Mouse (Mus musculus) embryo, embryonic 10 days (tissue): ENCODE results near the gene Shld2.
"Not testable (repeated sequence)": the region's sequence is repeated elsewhere in the genome, so short reads cannot be mapped to it uniquely, and the experiment has no call there.

Experiments used
- DNase-seq: peaks from one replicate; pipeline ENCODE4 v3.0.0-alpha.2; 2015; ENCODE audit warnings: low spot score

The Shld2 gene

DNA sequence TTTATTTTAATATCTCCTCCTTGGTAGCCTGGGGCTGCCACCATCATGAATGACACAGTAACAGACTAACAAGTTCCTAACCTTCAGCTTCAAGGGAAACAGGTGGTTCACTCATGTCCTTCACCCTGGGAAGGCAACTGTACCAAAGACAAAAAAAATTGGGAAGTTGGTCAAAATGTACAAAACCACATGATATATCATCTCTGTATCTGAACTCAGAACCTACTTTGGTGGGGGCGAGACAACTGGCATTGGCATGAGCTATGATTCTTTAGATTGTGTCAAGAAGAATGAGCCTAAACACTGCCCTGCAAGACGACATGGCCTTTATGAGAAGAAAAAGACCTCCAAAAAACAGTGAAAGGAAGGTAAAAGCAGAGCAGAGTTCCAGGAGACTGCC lies 29.5 kb downstream of the Shld2 start:
- DNase-seq = no peak

DNA sequence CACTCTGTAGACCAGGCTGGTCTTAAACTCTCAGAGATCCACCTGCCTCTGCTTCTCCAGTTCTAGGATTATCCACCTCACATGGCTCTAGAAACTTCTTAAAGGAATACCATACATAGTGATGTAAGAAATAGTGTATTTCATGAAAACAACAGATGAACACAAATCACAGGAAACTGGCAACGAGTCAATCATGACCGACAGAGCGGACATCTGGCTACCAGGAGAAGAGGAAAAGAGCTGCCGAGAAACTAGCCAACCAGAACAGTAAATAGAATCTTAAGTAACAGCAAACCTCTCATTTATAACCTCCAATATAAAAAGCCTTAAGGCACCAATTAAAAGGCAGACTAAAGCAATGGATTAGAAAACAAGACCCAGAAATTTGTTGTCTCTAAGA lies 30.6 kb downstream of the Shld2 start:
- no peak for DNase-seq

DNA sequence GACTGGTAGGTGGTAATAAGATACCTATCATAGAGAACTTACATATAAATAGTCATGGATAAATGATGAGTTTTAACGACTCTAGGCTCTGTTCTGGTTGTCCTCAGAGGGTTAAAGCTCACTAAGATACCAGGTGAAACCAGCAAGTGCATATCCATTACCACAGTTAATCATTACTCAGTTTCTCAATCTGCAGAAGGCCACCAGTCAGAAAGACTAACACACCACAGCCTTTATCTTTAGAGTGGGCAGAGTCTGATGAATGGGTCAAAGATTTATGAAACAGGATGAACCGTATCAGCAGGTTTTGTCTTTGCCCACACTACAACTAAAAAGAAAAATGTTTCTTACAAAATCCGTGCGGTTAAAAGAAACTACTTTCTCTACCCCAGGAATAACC lies 35.1 kb downstream of the Shld2 start:
- no peak for DNase-seq

DNA sequence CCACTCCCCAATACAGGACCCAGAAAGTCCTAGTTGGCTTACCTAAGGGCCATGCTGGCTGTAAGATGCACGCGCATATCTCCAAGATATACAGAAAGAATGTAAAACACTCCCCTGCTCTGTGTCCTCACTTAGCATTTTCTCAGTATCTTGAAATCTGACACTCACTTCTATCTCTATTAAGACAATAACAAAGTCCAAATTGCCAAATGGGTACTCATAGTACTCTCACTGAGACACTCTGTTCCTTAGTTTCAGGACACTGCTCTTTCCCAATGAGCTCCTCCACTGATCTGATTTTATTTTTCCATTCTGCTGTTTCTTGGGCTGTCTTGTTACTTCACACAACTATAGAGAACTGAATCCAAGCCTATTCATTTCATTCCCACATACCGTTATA lies 36.2 kb downstream of the Shld2 start:
- no peak for DNase-seq

DNA sequence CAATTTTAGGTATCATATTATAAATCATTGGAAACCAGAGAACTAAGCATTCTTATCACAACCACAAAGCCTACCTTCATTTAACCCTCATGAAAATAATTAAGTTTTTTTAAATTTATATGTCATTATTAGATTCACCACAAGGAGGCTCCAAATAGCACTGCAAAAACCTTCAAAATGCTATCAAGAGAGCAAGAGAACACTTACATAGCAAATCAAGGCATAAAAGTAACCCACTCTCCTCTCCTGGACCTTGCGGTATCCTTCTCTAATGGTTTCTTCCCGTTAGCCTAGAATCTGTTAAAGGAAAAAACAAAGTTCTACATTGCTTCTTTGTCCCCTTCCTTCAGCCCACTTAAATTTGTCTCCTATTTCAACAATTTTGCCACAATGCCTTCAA lies 37.0 kb downstream of the Shld2 start:
- DNase-seq = no peak

DNA sequence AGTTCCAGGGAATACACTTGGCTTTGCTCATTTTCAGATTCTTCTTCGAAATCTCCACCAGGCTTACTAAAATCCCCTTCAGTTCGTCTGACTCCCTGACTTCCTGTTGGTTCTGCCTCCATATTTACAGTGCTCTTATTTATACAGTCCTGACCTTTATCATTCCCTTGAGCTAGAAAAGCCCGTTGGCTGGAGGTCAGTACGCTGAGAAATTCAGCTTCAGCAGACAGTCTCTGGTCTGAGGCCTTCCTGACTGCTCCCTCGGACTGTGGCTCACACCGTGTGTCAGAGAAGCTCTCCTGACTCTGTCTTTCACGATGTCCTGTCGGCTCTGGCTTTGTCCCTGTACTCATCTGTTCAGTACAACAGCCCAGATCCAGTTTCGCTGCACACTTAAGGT lies 42.2 kb downstream of the Shld2 start:
- DNase-seq = no peak

DNA sequence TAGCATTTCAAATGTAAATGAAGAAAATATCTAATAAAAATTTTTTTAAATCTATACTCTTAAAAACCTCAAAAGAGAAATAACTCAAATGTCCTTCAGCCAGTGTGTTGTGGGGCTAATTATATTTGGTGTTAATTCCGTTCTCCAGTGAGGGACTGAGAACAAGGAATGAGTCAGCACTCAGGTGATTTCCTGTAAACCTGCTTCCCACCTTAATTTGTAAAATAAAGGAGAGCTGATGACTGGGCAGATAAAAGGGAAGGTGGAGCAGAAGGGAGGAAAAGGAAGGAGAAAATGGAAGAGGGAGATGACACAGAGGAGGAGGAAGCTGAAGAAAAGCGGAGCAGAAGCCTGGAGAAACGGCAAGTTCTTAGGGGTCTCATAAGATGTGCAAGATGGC lies 51.8 kb downstream of the Shld2 start:
- not testable (repeated sequence) for DNase-seq

DNA sequence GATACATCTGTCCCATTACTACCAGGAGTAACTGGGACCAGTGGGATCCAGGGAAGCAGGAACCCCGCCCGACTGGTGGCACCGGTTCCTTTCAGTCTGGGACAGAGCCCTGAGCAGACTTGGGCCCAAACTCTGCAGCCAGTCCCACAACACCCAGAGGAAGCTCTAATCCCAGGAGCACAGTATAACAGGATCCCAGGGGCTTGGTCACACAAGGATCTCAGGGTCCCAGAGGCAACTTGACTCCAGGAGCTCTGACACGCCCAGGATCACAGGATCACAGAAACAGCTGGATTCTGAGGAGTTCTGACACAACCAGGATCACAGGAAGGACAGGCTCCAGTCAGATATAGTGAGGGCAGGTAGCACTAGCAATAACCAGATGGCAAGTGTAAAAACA lies 57.0 kb downstream of the Shld2 start:
- no peak for DNase-seq

DNA sequence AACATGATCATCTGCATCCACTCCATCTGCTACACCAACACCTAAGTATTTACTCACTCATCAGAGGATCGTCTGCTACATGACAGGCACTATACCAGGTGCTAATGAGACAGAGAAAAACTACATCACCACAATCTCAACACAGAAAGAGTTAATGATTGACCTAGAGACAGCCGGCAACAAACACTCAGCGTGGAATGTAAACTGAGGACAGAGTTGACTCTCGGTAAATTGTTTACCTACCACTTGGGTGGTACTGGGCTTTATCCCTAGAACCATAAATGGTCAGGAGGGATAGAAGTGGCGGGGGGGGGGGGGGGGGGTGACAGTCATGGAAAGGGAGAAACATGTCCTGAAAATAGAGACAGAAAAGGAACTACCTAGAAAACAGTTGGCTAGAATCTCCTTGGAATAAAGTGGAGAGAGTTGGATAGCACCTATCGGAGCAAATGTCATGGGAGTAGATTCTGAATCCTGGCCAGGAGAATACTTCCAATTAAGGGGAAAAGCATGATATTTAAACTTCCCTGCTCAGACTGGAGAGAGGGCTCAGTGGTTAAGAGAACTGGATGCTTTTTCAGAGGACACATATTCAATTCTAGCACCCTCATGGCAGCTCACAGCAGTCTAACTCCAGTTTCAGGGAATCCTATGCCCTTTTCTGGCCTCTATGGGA lies 57.7 kb downstream of the Shld2 start:
- DNase-seq = no peak

DNA sequence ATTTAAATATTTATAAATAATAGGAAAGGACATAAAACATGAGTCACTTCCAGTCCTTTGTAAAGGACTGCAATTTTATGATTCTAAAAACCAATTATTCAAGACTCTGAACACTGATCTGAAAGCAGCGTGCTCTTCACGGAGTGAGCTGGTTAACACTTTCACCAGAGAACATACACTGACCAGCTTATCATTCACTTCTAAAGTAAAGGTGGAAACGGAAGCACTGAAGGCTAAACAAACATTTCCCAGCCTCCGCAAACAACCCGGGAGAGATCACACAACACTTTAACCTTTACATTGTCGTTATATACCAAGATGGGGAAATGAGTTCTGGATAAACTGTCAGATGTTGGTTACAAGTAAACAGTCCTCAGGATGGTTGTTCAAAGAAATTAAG lies 69.6 kb downstream of the Shld2 start:
- no peak for DNase-seq

DNA sequence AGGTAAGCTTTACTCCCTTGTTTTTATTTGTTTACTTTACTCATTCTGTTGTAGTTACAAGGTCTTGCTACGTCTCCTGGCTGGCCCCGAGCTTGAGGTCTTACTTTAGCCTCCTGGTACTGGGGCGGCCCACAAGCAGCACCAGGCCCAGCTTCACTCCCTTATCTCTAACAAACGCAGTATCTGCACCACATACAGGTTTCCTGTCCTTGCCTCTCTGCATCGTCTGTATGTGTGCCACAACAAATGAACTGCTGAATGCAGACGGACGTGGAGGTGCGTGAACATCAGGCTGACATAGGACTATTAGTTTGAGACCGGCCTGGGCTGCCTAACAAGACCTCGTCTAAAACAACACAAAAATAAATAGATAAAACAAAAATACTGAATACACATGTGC lies 70.0 kb downstream of the Shld2 start:
- no peak for DNase-seq

DNA sequence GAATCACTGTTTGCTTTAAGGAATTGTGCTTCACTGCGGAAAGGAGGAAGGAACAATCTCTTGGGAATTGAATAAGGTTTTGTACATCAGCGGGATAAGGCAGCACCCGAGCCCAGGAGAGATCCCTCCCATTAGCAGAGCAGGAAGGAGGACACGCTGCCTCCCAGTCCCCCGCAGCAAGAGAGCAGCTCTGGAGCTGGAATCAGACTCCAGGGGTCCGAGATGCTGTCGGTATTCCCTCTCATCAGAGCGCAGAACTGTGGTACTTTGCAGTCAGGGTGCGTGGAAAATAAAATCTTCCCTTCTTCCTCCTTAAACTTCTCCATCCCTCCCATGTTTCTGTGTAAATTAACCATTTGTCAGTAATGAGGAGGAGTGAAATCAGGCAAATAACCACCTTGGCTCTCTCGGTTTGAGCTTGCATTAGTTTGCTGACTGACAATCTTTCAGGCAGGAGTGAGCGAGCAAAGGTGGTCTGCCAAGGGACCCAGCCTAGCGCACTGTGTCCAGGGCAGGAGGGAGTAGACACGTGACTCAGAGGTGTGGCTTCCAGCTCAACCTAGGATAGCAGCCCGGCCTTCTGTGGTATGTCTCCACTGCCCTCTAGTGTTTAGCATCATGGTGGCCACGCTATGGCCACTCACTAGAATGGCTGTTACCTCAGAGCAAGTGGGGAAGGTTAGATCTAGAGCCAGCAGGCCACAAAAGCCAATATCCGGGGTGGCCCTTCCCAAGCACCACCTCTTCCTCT lies 75.5 kb downstream of the Shld2 start:
- peak; percentile 94 for DNase-seq

DNA sequence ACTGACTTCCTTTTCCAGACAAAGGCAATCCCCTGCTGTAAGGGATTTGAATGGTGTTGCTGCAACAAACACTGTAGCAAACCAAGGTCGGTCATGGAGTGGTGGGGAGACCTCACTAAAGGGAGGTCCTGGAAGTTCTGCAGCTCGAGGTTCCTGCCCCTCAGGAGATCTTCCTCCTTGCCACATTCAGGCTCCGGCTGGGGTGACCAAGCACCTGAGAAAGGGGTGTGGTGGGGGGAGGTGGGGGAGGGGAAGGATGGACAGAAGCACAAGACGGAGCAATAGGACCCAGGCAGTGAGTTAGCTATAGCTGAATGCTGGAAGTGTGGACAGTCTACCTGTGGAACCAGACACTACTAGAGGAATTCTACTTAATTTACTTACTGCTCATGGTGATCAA lies 76.4 kb downstream of the Shld2 start:
- DNase-seq = no peak

DNA sequence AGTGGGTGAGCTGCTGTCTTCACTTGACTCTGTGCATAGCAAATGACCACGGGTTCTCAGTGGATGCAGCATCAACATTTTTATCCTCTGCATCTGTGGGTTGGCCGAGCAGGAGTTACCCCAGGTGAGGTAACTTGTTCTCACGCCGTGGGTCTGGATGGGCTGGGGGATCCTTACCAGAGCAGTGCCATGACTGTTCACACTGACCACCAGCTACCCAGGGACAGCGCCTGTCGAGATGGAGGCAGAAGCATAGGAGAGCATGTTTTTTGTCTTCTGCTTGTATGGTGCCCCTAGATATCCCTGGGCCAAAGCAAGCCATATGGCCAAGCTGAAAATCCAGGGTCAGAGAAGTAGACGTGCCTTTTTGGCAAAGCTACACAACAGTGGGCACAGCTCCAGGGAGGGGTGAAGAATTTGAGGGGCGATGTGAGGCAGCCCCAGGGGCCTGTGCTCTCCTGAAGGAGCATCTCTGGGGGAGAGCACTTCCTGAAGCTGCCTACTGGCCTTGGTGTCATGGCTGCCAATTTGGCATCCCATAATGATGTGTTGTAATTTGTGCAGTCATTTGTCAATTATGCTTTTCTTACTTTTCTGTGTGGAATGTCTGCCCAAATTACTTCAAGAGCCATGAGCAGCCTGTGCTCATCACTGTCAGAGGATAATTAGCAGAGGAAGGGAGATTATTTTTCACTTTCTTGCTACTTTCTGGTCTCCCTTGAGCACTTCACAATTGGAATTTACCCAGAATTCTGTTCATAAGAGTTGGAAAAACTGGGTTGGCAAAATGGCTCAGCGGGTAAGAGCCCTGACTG lies 77.2 kb downstream of the Shld2 start:
- DNase-seq = no peak

DNA sequence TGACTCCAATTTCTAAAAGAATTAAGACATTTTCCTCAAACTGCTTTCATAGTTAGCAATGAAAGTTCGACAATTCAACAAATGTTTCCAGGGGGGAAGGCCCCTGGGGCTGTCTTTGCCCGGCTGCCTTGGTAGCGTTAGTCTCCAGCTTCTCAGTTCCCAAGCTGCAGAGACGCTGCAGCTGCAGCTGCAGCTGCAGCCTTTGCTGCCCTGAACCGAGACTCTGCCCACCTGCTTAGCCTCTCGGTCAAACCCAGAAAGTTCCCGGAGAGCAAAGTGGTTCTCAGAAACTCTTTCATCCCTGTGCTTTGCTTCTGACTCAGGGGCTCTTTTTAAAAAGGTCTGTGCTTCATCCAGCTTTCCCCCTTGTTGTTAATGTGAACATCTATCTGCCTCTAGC lies 78.0 kb downstream of the Shld2 start:
- DNase-seq = no peak

DNA sequence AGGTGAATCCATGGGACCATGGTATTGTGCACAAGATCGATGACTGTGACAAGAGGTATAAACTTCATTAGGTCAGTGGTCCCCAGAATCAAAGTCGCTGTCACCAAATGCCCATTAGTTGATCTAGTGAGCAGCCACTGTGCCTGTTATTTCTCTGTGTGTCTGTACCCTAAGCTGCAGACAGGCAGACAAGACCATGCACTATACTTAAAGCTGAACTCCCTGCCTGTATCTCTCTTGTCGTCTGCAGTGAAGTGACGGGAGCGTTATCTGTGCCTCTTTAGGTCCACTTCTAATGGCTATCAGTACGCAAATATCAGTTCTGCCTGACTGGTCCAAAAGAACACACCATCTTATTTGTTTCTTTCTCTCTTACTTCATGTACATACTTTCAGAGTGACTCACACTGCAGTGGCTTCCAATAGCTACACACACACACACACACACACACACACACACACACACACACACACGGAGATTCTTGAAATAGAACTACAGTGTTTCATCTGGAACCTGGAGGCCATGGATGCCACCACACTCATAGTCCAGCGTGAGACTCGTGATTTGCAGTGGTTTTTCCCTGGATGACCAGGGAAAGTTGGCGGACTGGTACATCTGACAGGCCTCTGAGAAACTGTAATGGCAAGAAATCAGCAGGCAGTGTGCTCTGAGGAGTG lies 81.3 kb downstream of the Shld2 start:
- DNase-seq = no peak

DNA sequence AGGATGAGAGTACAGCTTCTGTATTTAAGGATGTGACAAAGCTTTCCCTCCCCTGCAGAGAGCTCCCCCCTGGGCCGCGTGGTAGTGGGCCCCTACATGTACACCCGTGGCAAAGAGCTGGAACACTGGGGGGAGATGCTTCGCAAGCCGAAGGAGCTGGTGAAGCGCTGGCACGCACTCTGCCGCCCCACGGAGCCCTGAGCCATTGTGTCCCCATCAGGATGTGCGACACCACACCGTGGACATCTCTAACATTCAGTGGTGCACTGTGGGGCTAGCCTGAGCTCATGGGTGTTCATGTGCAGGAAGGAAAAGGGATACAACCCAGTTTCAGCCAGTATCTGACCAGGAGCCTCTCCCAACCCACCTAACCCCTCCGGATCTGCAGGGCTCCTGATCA lies 82.3 kb downstream of the Shld2 start:
- no peak for DNase-seq

DNA sequence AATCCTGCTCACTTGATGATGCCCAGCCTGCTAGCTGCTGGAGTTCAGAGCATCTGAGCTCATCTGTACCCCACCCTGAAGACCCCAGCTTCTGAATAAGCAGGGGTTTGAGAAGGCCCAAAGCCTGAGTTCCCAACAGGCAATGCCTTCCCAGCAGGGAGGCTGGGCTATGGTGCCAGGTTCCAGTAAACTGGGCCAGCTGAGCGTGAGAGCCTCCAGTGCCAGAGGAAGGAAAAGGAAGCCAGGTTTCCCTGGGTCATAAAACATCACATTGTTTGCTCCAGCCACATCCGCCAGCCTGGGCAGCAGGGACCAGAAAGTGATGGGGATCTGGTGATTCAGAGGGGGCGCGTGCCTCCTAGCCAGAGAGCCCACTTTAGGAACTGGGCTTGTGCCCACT lies 83.7 kb downstream of the Shld2 start:
- DNase-seq = no peak

DNA sequence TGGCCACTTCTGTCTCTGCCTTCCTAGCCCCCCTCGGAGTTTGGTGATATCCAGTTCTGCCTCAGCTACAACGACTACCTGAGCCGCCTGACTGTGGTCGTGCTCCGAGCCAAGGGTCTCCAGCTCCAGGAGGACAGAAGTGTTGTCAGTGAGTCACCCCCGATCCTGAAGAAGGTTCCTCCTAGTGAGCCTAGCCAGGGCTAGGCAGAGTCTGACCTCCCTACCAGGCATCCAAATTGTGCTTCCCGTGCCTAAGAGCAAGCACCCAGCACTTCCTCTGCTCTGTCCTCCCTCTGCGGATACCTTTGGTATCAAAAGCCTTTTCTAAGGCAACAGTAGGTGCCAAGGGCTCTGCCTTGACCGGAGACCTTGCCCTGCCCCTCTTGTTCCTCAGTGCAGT lies 84.3 kb downstream of the Shld2 start:
- DNase-seq = no peak

DNA sequence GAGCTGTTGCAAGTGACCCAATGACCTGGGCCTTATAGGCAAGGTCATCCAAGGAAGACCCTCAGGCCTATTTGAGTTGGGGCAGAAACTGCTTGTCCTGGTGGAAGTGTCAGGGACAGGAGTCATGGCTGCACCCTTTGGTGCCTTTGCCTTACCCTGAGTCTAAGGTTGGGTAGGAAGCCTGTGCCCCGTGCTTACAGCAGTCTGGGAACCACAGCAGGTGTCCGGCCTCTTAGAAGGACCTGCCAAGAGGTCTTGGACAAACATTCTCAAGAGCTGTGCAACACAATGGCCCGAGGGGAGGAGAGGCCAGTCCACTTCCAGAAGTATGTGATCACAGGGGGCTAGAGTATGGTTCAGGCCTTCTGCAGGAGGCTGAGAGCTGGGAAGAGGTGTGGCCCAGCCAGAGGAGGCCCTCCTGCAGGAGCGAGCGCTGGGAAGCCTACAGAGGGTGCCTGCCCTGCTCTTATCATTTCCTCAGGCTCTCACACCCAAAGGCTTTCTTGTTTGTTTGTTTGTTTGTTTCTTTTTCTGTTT lies 86.9 kb downstream of the Shld2 start:
- DNase-seq = no peak

DNA sequence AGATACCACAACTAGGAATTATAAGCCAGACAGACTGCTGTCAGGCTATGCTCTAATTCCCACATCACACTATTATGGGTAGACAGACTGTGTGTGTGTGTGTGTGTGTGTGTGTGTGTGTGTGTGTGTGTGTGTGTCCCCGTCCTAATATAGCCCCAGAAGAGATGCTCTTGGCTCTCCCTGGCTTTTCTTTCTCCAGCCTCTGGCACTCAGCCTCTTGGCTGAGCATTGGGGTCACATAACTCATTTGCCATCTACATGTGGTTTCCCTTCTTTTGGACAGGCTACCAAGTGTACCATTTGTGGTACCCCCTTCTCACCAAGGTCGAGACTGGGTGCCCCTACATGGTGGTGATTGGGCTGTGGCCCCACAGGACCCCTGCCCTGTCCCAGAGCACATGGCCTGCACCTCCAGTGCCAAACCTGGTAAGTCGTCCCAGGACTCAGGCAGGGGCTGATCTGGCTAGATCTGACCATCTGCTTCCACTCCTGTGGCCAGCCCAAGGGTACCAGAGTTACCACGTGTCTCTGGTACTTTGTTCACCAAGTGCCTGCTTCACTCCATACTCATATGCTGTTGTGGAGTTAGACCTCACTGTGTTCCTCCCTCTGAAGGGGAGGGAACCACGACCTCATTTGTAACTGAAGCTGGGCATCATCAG lies 88.7 kb downstream of the Shld2 start:
- DNase-seq = no peak

DNA sequence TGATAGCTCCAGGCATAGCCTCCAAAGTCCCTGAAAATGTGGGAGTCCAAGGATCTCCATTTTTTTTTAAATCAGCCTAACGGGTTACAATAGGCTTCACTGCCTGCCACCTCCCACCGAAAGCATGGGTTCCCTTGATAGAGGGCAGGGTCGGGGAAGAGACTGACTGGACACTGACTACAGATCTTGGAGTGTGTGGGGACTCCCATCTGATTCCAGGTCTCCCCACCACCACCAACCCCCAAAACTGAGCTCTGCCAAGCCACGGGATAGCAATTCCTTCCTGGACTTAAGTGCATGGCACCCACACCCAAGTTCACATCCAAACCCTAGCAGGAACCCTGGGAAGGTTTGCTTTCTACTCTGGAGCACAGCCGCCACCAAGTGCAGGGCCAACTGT lies 89.9 kb downstream of the Shld2 start:
- no peak for DNase-seq
